ENCODE assay signal across 33 mouse cellular contexts in the genomic region with DNA sequence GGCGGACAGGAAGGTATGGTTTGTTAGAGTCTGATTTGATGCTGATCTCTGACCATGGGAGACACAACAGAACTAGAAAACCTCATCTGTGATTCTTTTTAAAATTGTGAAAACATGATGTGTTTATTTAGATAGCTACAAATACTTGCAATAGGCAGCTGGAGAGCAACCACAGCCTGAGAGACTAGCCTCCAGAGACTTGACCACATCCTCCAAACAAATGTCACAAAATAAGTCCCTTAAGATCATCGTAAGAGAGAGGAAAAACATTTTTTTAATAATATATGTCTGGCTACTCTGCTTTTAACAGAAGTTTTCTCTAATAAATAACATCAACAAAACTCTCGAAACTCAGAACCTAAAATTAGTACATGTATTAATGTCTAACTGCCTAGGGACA. TPM values are rescaled to one million over a fixed set of nuclear protein-coding genes. Genes with fewer than 3 reads are reported as not detected.
DNase-seq lines count a peak whose midpoint lies in the region; ATAC-seq and TF ChIP-seq lines count a peak whose summit lies in the region.
"Had no signal": no experiment of that assay in that cellular context is flagged by ENCODE, and none has a peak within 500 bp of the region (broad histone marks: within the 10 kb centered on the region; RNA-seq: fewer than 3 reads in every experiment).

No protein-coding gene starts in this region.

- 79% methylated on average over 3 of the region's 3 CpGs for WGBS in lung, postnatal 0 days
- WGBS in bone marrow, adult 2 months: 47% methylated on average over 3 of the region's 3 CpGs

- H3K4me2 ChIP-seq in lung, postnatal 0 days (replicated peaks; ENCODE audit: low read depth, low read length): no peak overlapping the region
- H3K4me2 ChIP-seq: embryonic facial prominence, embryonic 13.5 days; forebrain, embryonic 12.5 days; heart, embryonic 12.5 days; hindbrain, embryonic 13.5 days; lung, embryonic 15.5 days; midbrain, embryonic 11.5 days had no signal

- H3K9me3 ChIP-seq in lung, postnatal 0 days (ENCODE audit: low read length): no peaks in the 10 kb centered on the region
- H3K9me3 ChIP-seq: embryonic facial prominence, embryonic 13.5 days; forebrain, embryonic 12.5 days; heart, embryonic 12.5 days; hindbrain, embryonic 13.5 days; lung, embryonic 15.5 days had no signal

- H3K27me3 ChIP-seq in lung, postnatal 0 days (replicated peaks; ENCODE audit: insufficient read depth, low read length): no peaks in the 10 kb centered on the region
- H3K27me3 ChIP-seq: embryonic facial prominence, embryonic 13.5 days; forebrain, embryonic 12.5 days; heart, embryonic 12.5 days; hindbrain, embryonic 13.5 days; lung, embryonic 15.5 days had no signal

- H3K36me3 ChIP-seq in lung, postnatal 0 days (ENCODE audit: insufficient read depth, low read length): no peaks in the 10 kb centered on the region
- H3K36me3 ChIP-seq: embryonic facial prominence, embryonic 13.5 days; forebrain, embryonic 12.5 days; heart, embryonic 12.5 days; hindbrain, embryonic 13.5 days; lung, embryonic 15.5 days had no signal

- no peak overlapping the region for H3K27ac ChIP-seq in lung, postnatal 0 days (ENCODE audit: low read length)
- peak overlapping the region; percentile 34; the same call in 1 of the 2 replicates for H3K27ac ChIP-seq in bone marrow, adult 2 months (ENCODE audit: control insufficient read depth, insufficient read depth, low read depth, low read length, poor library complexity)
- H3K27ac ChIP-seq: embryonic facial prominence, embryonic 13.5 days; forebrain, embryonic 12.5 days; hindbrain, embryonic 13.5 days; liver, embryonic 14.5 days; lung, embryonic 15.5 days had no signal

- no peak overlapping the region for H3K9ac ChIP-seq in lung, postnatal 0 days (replicated peaks; ENCODE audit: low read depth)
- H3K9ac ChIP-seq: embryonic facial prominence, embryonic 13.5 days; forebrain, embryonic 12.5 days; heart, embryonic 12.5 days; hindbrain, embryonic 13.5 days; liver, embryonic 14.5 days; lung, embryonic 15.5 days had no signal

- H3K4me3 ChIP-seq in lung, postnatal 0 days (ENCODE audit: low read depth, low read length): no peak overlapping the region
- H3K4me3 ChIP-seq in bone marrow, adult 2 months (replicated peaks; ENCODE audit: control insufficient read depth, low read depth, low read length): no peak overlapping the region
- H3K4me3 ChIP-seq: embryonic facial prominence, embryonic 13.5 days; erythroblast, embryonic 14.5 days; forebrain, embryonic 12.5 days; heart, embryonic 12.5 days; hindbrain, embryonic 13.5 days; lung, embryonic 15.5 days had no signal

- peak; percentile 10 for DNase-seq in heart, adult 8-10 months (ENCODE audit: low spot score)
- DNase-seq in heart, postnatal 14 days: no peak
- peak; percentile 6 for DNase-seq in lung, postnatal 36 days
- no peak for DNase-seq in lung, postnatal 0 days (ENCODE audit: low spot score)
- no peak for DNase-seq in Muller cell, postnatal 12 days (ENCODE audit: inconsistent ontology term)
- DNase-seq in thymus, postnatal 25 days: no peak
- DNase-seq: adrenal gland, postnatal 10 days; cerebellum, adult 8-10 months; cerebellum, postnatal 36 days; embryo, embryonic 11 days; heart, postnatal 10 days; kidney, adult 8-10 months; retina, postnatal 1 day; right cerebral cortex, postnatal 25 days had no signal

- H3K4me1 ChIP-seq in lung, postnatal 0 days (ENCODE audit: insufficient read depth, low read depth, low read length): no peaks in the 10 kb centered on the region
- H3K4me1 ChIP-seq in bone marrow, adult 2 months (ENCODE audit: control insufficient read depth, insufficient read depth, low read length): peaks cover 1% of the 10 kb centered on the region; the same call in 1 of the 2 replicates
- H3K4me1 ChIP-seq: embryonic facial prominence, embryonic 13.5 days; forebrain, embryonic 12.5 days; heart, embryonic 12.5 days; hindbrain, embryonic 13.5 days; lung, embryonic 15.5 days had no signal

- no peak for ATAC-seq in lung, postnatal 0 days

- no peak for TF ChIP-seq CTCF in lung, postnatal 0 days (IDR thresholded peaks at IDR 0.05)
- no peak for TF ChIP-seq CTCF in bone marrow, adult 2 months (IDR thresholded peaks at IDR 0.05; ENCODE audit: control insufficient read depth, insufficient read depth, low read length)

- no peak for TF ChIP-seq EP300 in lung, postnatal 0 days (IDR thresholded peaks at IDR 0.05)

- TF ChIP-seq POLR2A in bone marrow, adult 2 months (IDR thresholded peaks at IDR 0.05; ENCODE audit: borderline replicate concordance, control insufficient read depth, low read depth, low read length): no peak

- intact Hi-C loops in heart, postnatal 14 days (cut with DNase I): no loop called here

RNA-seq across cellular contexts. Expression of a gene that starts 9.2 kb away (rescaled TPM):
- not detected for total RNA-seq in heart, adult 8-10 months (2022)
- not detected for total RNA-seq in heart, postnatal 14 days (2021)
- not detected in 2 replicates for polyA plus RNA-seq in lung, postnatal 0 days (2015; fragmentation: Nextera tagmentation; extraction: Ambion mirVana)
- 1.3 TPM in 1 of 2 replicates, not detected in the other for polyA plus RNA-seq in bone marrow, adult 2 months (2011; ENCODE audit: insufficient read depth, insufficient read length, low replicate concordance, missing spikeins)
- total RNA-seq: adrenal gland, postnatal 10 days; gastrocnemius, adult 18-20 months; heart, postnatal 10 days; left cerebral cortex, adult 18-20 months; left cerebral cortex, postnatal 25 days; megakaryocyte progenitor cell, adult 5-6 weeks had no signal
- polyA plus RNA-seq: C2C12; embryonic facial prominence, embryonic 13.5 days; erythroblast, embryonic 14.5 days; forebrain, embryonic 12.5 days; gonadal fat pad, adult 2 months; heart, embryonic 12.5 days; limb, embryonic 14.5 days; liver, embryonic 14.5 days; lung, embryonic 15.5 days; midbrain, embryonic 11.5 days; neural tube, embryonic 11.5 days; thymus, postnatal 0 days; urinary bladder, adult 2 months had no signal

RNA-seq across cellular contexts. Expression of a gene that starts 57.0 kb away (rescaled TPM):
- total RNA-seq in heart, adult 8-10 months (2022): under 1 TPM in 3 of 4 experiments, not detected in 1; 0.14 to 0.32 (median 0.31) TPM
- total RNA-seq in heart, postnatal 14 days (2021): under 1 TPM in 1 of 2 experiments, not detected in 1; 0.12 TPM
- 0.41 and 0.50 TPM in 2 replicates for polyA plus RNA-seq in lung, postnatal 0 days (2015; fragmentation: Nextera tagmentation; extraction: Ambion mirVana)
- 0.77 and 6.6 TPM in 2 replicates for polyA plus RNA-seq in bone marrow, adult 2 months (2011; ENCODE audit: insufficient read depth, insufficient read length, low replicate concordance, missing spikeins)
- total RNA-seq: gastrocnemius, adult 18-20 months; heart, postnatal 10 days; left cerebral cortex, adult 18-20 months; left cerebral cortex, postnatal 25 days had no signal
- polyA plus RNA-seq: C2C12; embryonic facial prominence, embryonic 13.5 days; erythroblast, embryonic 14.5 days; forebrain, embryonic 12.5 days; heart, embryonic 12.5 days; hindbrain, embryonic 13.5 days; midbrain, embryonic 11.5 days; neural tube, embryonic 11.5 days had no signal

Comparison
In these comparisons a context has a peak if more than half of its experiments do, and no peak if none do; other contexts are left out.
1. DNase-seq: peak in heart, adult 8-10 months (single experiment) and lung, postnatal 36 days (single experiment); none in heart, postnatal 14 days (0 of 2), lung, postnatal 0 days (single experiment), Muller cell, postnatal 12 days (single experiment) and thymus, postnatal 25 days (single experiment).